Mouse (Mus musculus) heart, embryonic 15.5 days (tissue): ENCODE results near the gene Sepsecs. TPM values are rescaled to one million over a fixed set of nuclear protein-coding genes. Genes with fewer than 3 reads are reported as not detected.

ENCODE experiments used
- ATAC-seq: fragments of 200-750 bp; cut with Nextera tagmentation; replicated peaks from 2 replicates; pipeline ENCODE4 v1.8.0; 2017; ENCODE audit warnings: low read depth, moderate TSS enrichment; ENCODE audit not compliant: insufficient number of reproducible peaks, insufficient read depth, low FRiP score
- H3K27ac ChIP-seq: fragments of 300-500 bp; sonication (generic); 2 replicates; pipeline ENCODE4 v1.5.1; 2015; ENCODE audit warnings: mild to moderate bottlenecking, inconsistent platforms
- H3K27me3 ChIP-seq: fragments of 300-500 bp; sonication (generic); 2 replicates; pipeline ENCODE4 v1.6.1; 2015; ENCODE audit warnings: inconsistent platforms
- H3K36me3 ChIP-seq: fragments of 300-500 bp; sonication (generic); 2 replicates; pipeline ENCODE4 v1.6.1; 2015; ENCODE audit warnings: mild to moderate bottlenecking, inconsistent platforms
- H3K4me1 ChIP-seq: fragments of 300-500 bp; sonication (generic); replicated peaks from 2 replicates; pipeline ENCODE4 v1.6.1; 2015; ENCODE audit warnings: inconsistent platforms
- H3K4me2 ChIP-seq: fragments of 300-500 bp; sonication (generic); 2 replicates; pipeline ENCODE4 v1.6.1; 2015; ENCODE audit warnings: inconsistent platforms, mild to moderate bottlenecking, moderate library complexity
- H3K4me3 ChIP-seq: fragments of 300-500 bp; sonication (generic); 2 replicates; pipeline ENCODE4 v1.5.1; 2015; ENCODE audit warnings: mild to moderate bottlenecking, inconsistent platforms
- H3K9ac ChIP-seq: fragments of 300-500 bp; sonication (generic); 2 replicates; pipeline ENCODE4 v1.6.1; 2015; ENCODE audit warnings: mild to moderate bottlenecking, inconsistent platforms
- H3K9me3 ChIP-seq: fragments of 300-500 bp; sonication (generic); replicated peaks from 2 replicates; pipeline ENCODE4 v1.6.1; 2016; ENCODE audit warnings: inconsistent platforms
- WGBS: fragments of 180-500 bp; shearing (Covaris S2); methylation state at CpG from one replicate; pipeline ENCODE4 v1.1.7; 2015; ENCODE audit warnings: mixed read lengths; 5-methylcytosine and 5-hydroxymethylcytosine counted together
- polyA plus RNA-seq: library from polyadenylated mRNA; unstranded; fragments of >200 nt; fragmentation: Nextera tagmentation; extraction: Ambion mirVana; gene quantifications from 2 replicates; pipeline ENCODE4 v1.2.1, GENCODE M21; 2015

The Sepsecs gene
- polyA plus RNA-seq, 1 experiment from 2014 or later = 5.1 TPM

DNA sequence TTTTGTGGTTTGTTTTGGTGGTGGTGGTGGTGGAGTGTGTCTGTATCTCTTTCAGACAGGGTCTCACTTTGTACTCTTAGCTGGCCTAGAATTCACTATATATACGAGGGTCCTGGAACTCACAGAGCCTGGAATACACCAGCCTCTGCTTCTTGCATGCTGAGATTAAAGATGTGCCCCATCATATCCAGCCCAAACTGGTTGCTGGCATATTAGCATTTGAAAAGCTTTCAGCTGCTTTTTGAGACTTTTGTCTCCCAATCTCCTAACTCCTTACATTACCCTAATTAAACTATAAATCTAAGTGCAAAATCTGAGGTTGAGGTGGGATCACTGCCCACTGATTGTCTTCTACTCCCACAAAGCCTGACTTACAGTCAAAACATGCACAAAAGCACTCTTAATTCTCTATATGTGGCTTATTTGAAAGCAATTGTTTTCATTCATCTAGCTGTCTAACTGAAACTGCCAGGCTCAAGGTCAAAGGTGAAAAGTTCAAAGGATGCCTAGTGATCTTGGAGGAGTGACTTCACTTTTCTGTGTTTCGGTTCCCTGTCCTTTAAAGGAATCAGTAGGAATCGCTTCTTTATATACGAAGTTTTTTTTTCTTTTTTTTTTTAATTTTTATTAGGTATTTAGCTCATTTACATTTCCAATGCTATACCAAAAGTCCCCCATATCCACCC lies 5.0 kb upstream of the Sepsecs start:
- 77% methylated on average over 4 of the region's 4 CpGs for WGBS
- H3K9me3 ChIP-seq = no peaks in the 10 kb centered on the region
- H3K27me3 ChIP-seq = peaks cover 4% of the 10 kb centered on the region; the same call in 1 of the 2 replicates
- H3K9ac ChIP-seq = no peak overlapping the region
- no peak for ATAC-seq
- H3K4me2 ChIP-seq = no peak overlapping the region
- no peak overlapping the region for H3K4me3 ChIP-seq
- H3K27ac ChIP-seq = no peak overlapping the region
- no peaks in the 10 kb centered on the region for H3K36me3 ChIP-seq
- no peaks in the 10 kb centered on the region for H3K4me1 ChIP-seq

GRCm38 (mm10) chr5:52673341-52673740 lies 3.8 kb upstream of the Sepsecs start:
- Histone ChIP-seq H3K4me1 (peaks cover 5% of the 10 kb centered on the region), H3K9me3 (no peaks in the 10 kb centered on the region), H3K9ac (no peak overlapping the region), H3K27ac (no peak overlapping the region), H3K27me3 (peaks cover 4% of the 10 kb centered on the region; the same call in 1 of the 2 replicates), H3K4me3 (no peak overlapping the region), H3K36me3 (no peaks in the 10 kb centered on the region), H3K4me2 (no peak overlapping the region)
- WGBS = 45% methylated on average over 9 of the region's 9 CpGs
- ATAC-seq = no peak

DNA sequence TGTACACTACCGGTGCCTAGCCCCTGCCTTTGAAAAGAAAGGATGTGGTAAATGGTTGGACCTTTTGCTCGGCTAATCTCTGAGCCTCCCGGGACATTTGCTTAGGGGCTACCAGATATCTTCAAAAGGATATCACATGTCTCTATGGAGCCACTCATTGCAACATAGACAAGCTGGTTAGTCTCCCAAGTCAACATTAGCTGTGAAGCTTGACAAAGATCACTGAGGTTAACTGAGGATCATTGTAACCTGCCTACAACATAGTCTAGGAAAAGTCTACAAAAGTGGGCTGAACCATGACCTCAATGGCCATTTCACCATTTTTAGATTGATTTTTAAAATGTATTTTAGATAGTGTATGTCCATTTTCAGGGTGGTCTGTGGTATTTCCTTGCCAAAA lies 1.2 kb upstream of the Sepsecs start:
- H3K9ac ChIP-seq = no peak overlapping the region
- 78% methylated on average over 3 of the region's 3 CpGs for WGBS
- H3K27me3 ChIP-seq = peaks cover 4% of the 10 kb centered on the region; the same call in 1 of the 2 replicates
- ATAC-seq = no peak
- H3K4me3 ChIP-seq = no peak overlapping the region
- no peaks in the 10 kb centered on the region; the same call in 1 of the 2 replicates for H3K36me3 ChIP-seq
- H3K4me2 ChIP-seq = no peak overlapping the region
- peaks cover 5% of the 10 kb centered on the region for H3K4me1 ChIP-seq
- no peaks in the 10 kb centered on the region for H3K9me3 ChIP-seq
- no peak overlapping the region for H3K27ac ChIP-seq

- 93% methylated on average over 3 of the region's 3 CpGs for WGBS
- Histone ChIP-seq H3K4me2 (no peak overlapping the region), H3K9me3 (no peaks in the 10 kb centered on the region), H3K27ac (no peak overlapping the region), H3K36me3 (peaks cover 14% of the 10 kb centered on the region; the same call in 1 of the 2 replicates), H3K27me3 (no peaks in the 10 kb centered on the region), H3K4me3 (no peak overlapping the region), H3K9ac (no peak overlapping the region), H3K4me1 (peaks cover 5% of the 10 kb centered on the region)
- ATAC-seq = no peak
These were observed 2.7 kb downstream of the Sepsecs start for GRCm38 (mm10) chr5:52666766-52667165.

DNA sequence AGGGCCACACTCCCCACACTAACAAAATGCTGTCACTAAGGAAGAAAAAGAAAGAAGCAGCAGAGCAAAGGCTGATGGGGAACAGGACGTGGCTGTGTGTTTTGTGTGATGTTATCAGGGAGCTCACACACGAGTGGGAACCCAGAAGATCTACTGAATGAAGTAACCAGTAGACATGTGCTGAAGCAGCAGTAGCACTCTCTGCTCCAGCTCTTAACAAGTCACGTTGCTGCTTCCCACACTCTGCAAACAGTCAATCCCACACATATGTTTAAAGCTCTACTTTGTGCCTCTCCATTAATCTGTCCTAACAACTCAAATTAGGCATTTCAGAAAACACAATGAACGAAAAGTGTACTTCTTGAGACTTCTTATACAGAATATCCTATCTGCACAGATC lies 11.6 kb downstream of the Sepsecs start:
- Histone ChIP-seq H3K9me3 (no peaks in the 10 kb centered on the region), H3K4me2 (no peak overlapping the region), H3K4me3 (no peak overlapping the region), H3K27me3 (no peaks in the 10 kb centered on the region), H3K4me1 (no peaks in the 10 kb centered on the region), H3K36me3 (peaks cover 23% of the 10 kb centered on the region; the same call in 1 of the 2 replicates), H3K9ac (no peak overlapping the region), H3K27ac (no peak overlapping the region)
- 65% methylated on average over 4 of the region's 4 CpGs for WGBS
- ATAC-seq = no peak

- ATAC-seq = no peak
- no peak overlapping the region for H3K27ac ChIP-seq
- no peaks in the 10 kb centered on the region for H3K27me3 ChIP-seq
- no peak overlapping the region for H3K4me3 ChIP-seq
- no peak overlapping the region for H3K9ac ChIP-seq
- peaks cover 24% of the 10 kb centered on the region; the same call in 1 of the 2 replicates for H3K36me3 ChIP-seq
- no peaks in the 10 kb centered on the region for H3K4me1 ChIP-seq
- H3K9me3 ChIP-seq = no peaks in the 10 kb centered on the region
- H3K4me2 ChIP-seq = no peak overlapping the region
- WGBS = 83% methylated on average over 5 of the region's 5 CpGs
These were observed 12.2 kb downstream of the Sepsecs start for GRCm38 (mm10) chr5:52657336-52657735.

DNA sequence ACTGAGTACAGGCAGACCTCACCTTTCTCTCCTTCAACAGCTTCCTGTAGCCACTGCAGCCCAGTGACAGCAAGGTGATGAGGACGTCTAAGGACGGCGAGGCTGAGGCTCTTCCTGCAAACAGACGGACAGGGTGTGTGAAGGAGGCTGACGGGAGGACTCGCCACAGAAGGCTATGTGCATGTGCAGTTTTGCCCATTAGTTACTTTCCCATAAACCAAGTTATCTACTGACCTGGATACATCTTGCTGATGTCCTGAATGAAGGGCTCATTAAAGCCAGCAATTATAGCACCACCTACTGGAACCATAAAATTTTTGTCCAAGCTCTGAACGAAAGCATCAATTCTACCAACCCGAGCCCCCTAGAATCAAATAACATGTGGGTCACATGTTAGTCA lies 13.5 kb downstream of the Sepsecs start:
- Histone ChIP-seq H3K9me3 (no peaks in the 10 kb centered on the region), H3K27me3 (no peaks in the 10 kb centered on the region), H3K27ac (no peak overlapping the region), H3K36me3 (peaks cover 16% of the 10 kb centered on the region; the same call in 1 of the 2 replicates), H3K9ac (no peak overlapping the region), H3K4me3 (no peak overlapping the region), H3K4me2 (no peak overlapping the region), H3K4me1 (no peaks in the 10 kb centered on the region)
- no peak for ATAC-seq
- WGBS = 72% methylated on average over 8 of the region's 8 CpGs

DNA sequence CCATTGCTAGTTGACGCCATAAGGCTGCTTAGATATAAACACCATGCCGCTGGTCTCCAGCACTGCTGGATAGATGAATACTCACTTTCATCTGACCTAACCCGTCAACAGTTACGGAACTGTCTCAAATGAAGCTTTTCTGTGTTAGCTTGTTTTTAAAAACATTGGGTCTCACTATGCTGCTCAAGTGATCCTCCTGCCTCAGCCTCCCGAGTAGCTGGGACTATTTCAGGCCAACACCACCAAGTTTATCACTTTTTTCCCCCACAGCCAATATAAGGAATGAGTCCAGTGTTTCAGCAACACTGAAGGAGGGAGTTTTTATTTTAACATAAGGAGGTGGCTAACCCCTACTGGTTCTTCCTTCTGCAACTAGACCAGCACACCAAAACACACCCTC lies 14.5 kb downstream of the Sepsecs start:
- WGBS = 92% methylated on average over 5 of the region's 5 CpGs
- Histone ChIP-seq H3K4me3 (no peak overlapping the region), H3K9me3 (no peaks in the 10 kb centered on the region), H3K9ac (no peak overlapping the region), H3K4me2 (no peak overlapping the region), H3K4me1 (no peaks in the 10 kb centered on the region), H3K27ac (no peak overlapping the region), H3K36me3 (peaks cover 13% of the 10 kb centered on the region; the same call in 1 of the 2 replicates), H3K27me3 (no peaks in the 10 kb centered on the region)
- ATAC-seq = no peak

DNA sequence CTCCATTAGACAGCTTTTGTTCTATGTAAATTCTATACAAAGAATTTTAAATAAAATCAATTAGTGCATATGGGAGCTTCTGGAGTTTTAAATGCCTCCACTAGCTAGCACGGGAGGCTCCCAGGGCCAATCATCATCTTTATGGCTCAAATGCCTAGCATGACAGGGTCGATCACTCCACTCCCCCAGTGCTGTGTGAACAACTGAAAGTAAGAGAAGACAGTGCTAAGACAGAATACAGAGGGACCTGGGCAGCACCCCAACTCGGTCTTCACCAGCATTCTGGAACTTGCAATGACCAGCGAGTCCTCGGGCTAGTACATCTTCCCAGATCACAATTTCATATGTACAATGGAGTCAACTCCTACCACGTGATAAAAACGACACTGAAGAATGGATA lies 16.9 kb downstream of the Sepsecs start:
- Histone ChIP-seq H3K9ac (no peak overlapping the region), H3K4me3 (no peak overlapping the region), H3K9me3 (no peaks in the 10 kb centered on the region), H3K27me3 (no peaks in the 10 kb centered on the region), H3K4me1 (no peaks in the 10 kb centered on the region), H3K36me3 (peaks cover 9% of the 10 kb centered on the region; the same call in 1 of the 2 replicates), H3K27ac (no peak overlapping the region), H3K4me2 (no peak overlapping the region)
- no peak for ATAC-seq
- WGBS = 89% methylated on average over 7 of the region's 7 CpGs

GRCm38 (mm10) chr5:52652086-52652485 lies 17.4 kb downstream of the Sepsecs start:
- Histone ChIP-seq H3K4me1 (no peaks in the 10 kb centered on the region), H3K27ac (no peak overlapping the region), H3K4me3 (no peak overlapping the region), H3K4me2 (no peak overlapping the region), H3K9ac (no peak overlapping the region), H3K27me3 (no peaks in the 10 kb centered on the region), H3K36me3 (peaks cover 5% of the 10 kb centered on the region; the same call in 1 of the 2 replicates), H3K9me3 (no peaks in the 10 kb centered on the region)
- ATAC-seq = no peak
- WGBS = 93% methylated on average over 1 of the region's 1 CpGs

GRCm38 (mm10) chr5:52643947-52644840 lies 25.3 kb downstream of the Sepsecs start:
- Histone ChIP-seq H3K9ac (no peak overlapping the region), H3K4me1 (no peaks in the 10 kb centered on the region), H3K27me3 (no peaks in the 10 kb centered on the region), H3K36me3 (peaks cover 34% of the 10 kb centered on the region), H3K27ac (no peak overlapping the region), H3K4me3 (no peak overlapping the region), H3K4me2 (no peak overlapping the region), H3K9me3 (no peaks in the 10 kb centered on the region)
- no peak for ATAC-seq
- WGBS = 67% methylated on average over 9 of the region's 9 CpGs
